Mouse (Mus musculus): Measurements from ENCODE around the gene Fbxo9.

GRCm38 (mm10) chr9:78035831-78036230, 73.0 kb downstream of the Fbxo9 start:
- no peak for TF ChIP-seq CTCF (IDR thresholded peaks at IDR 0.05; ENCODE audit: low read depth, low read length)
- TF ChIP-seq POLR2A (IDR thresholded peaks at IDR 0.05; ENCODE audit: insufficient read depth, low read length): no peak
